9 mouse cellular contexts compared by ENCODE assay signal in genomic region chr16:92699531-92700397, GRCm38 (mm10).
DNase-seq lines count a peak whose midpoint lies in the region; ATAC-seq and TF ChIP-seq lines count a peak whose summit lies in the region.
"Had no signal": no experiment of that assay in that cellular context is flagged by ENCODE, and none has a peak within 500 bp of the region (broad histone marks: within the 10 kb centered on the region; RNA-seq: fewer than 3 reads in every experiment).

No protein-coding gene starts in this region.

- ATAC-seq in hindbrain, embryonic 16.5 days: no peak
- ATAC-seq in G1E (ENCODE audit: extremely low read depth, insufficient number of reproducible peaks, low FRiP score, poor library complexity, severe bottlenecking): no peak
- no peak for ATAC-seq in heart, embryonic 16.5 days (replicated peaks; ENCODE audit: extremely low read depth, insufficient read depth, low FRiP score)
- no peak for ATAC-seq in liver, embryonic 15.5 days (ENCODE audit: insufficient read depth)

- no peaks in the 10 kb centered on the region for H3K36me3 ChIP-seq in hindbrain, embryonic 10.5 days
- H3K36me3 ChIP-seq in hindbrain, embryonic 16.5 days (ENCODE audit: control insufficient read depth, insufficient read depth, low read length): no peaks in the 10 kb centered on the region
- H3K36me3 ChIP-seq in G1E (replicated peaks): peaks cover 44% of the 10 kb centered on the region
- no peaks in the 10 kb centered on the region for H3K36me3 ChIP-seq in heart, embryonic 16.5 days (ENCODE audit: control insufficient read depth, insufficient read depth)
- H3K36me3 ChIP-seq in liver, embryonic 15.5 days (replicated peaks): no peaks in the 10 kb centered on the region

- peaks cover 45% of the 10 kb centered on the region for H3K4me1 ChIP-seq in hindbrain, embryonic 10.5 days (replicated peaks)
- H3K4me1 ChIP-seq in hindbrain, embryonic 16.5 days (ENCODE audit: control insufficient read depth, insufficient read depth, low read depth, low read length): peaks cover 29% of the 10 kb centered on the region
- peaks cover 57% of the 10 kb centered on the region for H3K4me1 ChIP-seq in G1E (ENCODE audit: insufficient read depth, low read depth, low read length)
- peaks cover 9% of the 10 kb centered on the region for H3K4me1 ChIP-seq in heart, embryonic 16.5 days (ENCODE audit: control insufficient read depth, insufficient read depth, low read length)
- peaks cover 53% of the 10 kb centered on the region for H3K4me1 ChIP-seq in liver, embryonic 15.5 days (replicated peaks)

- 2% methylated on average over 27 of the region's 27 CpGs for WGBS in hindbrain, embryonic 10.5 days
- 4% methylated on average over 27 of the region's 27 CpGs for WGBS in hindbrain, embryonic 16.5 days
- 5% methylated on average over 27 of the region's 27 CpGs for WGBS in heart, embryonic 16.5 days
- 6% methylated on average over 27 of the region's 27 CpGs for WGBS in liver, embryonic 15.5 days (ENCODE audit: insufficient replicate concordance)

- intact Hi-C loops in gastrocnemius, postnatal 14 days (cut with DNase I; ENCODE audit: low total_unique reads): loop anchor here (5.0 to 10.0 kb wide), 3 partner anchors 438 to 755 kb away; no protein-coding TSS in a partner anchor

- H3K9ac ChIP-seq in hindbrain, embryonic 16.5 days (ENCODE audit: low read depth, low read length): no peak overlapping the region
- no peak overlapping the region for H3K9ac ChIP-seq in heart, embryonic 16.5 days (ENCODE audit: low read length)
- 0 out of 2 replicates have a peak overlapping the region, but pooled peaks have one; percentile 15 for H3K9ac ChIP-seq in liver, embryonic 15.5 days

- peaks cover 89% of the 10 kb centered on the region for H3K27me3 ChIP-seq in hindbrain, embryonic 10.5 days (ENCODE audit: insufficient read depth, poor library complexity, severe bottlenecking)
- peaks cover 52% of the 10 kb centered on the region for H3K27me3 ChIP-seq in hindbrain, embryonic 16.5 days (replicated peaks; ENCODE audit: control insufficient read depth, insufficient read depth, low read length)
- H3K27me3 ChIP-seq in G1E (ENCODE audit: insufficient read depth, low read length): no peaks in the 10 kb centered on the region
- peaks cover 46% of the 10 kb centered on the region for H3K27me3 ChIP-seq in heart, embryonic 16.5 days (ENCODE audit: control insufficient read depth, insufficient read depth, low read length)
- H3K27me3 ChIP-seq in liver, embryonic 15.5 days: peaks cover 63% of the 10 kb centered on the region

- DNase-seq in hindbrain, embryonic 10.5 days (ENCODE audit: low spot score): peak; percentile 50
- DNase-seq in G1E (ENCODE audit: low spot score): no peak
- DNase-seq in layer of hippocampus, adult 2 months (ENCODE audit: low spot score in 2 of 2): no peak
- DNase-seq in right cerebral cortex, postnatal 4 days: no peak
- no peak for DNase-seq in gastrocnemius, postnatal 14 days
- DNase-seq: thymus, adult 2 months had no signal

- no peak for TF ChIP-seq CTCF in G1E (IDR thresholded peaks at IDR 0.05; ENCODE audit: low read depth, low read length)
- no peak for TF ChIP-seq CTCF in layer of hippocampus, adult 2 months (conservative IDR thresholded peaks at IDR 0.05)

- H3K4me2 ChIP-seq in hindbrain, embryonic 16.5 days (ENCODE audit: low read length): no peak overlapping the region
- H3K4me2 ChIP-seq in heart, embryonic 16.5 days (ENCODE audit: low read depth, low read length): peak overlapping the region; percentile 36
- peak overlapping the region; percentile 100 for H3K4me2 ChIP-seq in liver, embryonic 15.5 days

- H3K4me3 ChIP-seq in hindbrain, embryonic 10.5 days: peak overlapping the region; percentile 29
- H3K4me3 ChIP-seq in hindbrain, embryonic 16.5 days (ENCODE audit: low read length): no peak overlapping the region
- peak overlapping the region; percentile 91; the same call in 1 of the 2 replicates for H3K4me3 ChIP-seq in G1E (ENCODE audit: low read depth, low read length)
- H3K4me3 ChIP-seq in heart, embryonic 16.5 days (ENCODE audit: low read length): 0 out of 2 replicates have a peak overlapping the region, but pooled peaks have one; percentile 1
- H3K4me3 ChIP-seq in liver, embryonic 15.5 days (replicated peaks): peak overlapping the region; percentile 72
- no peak overlapping the region for H3K4me3 ChIP-seq in layer of hippocampus, adult 2 months

- H3K9me3 ChIP-seq in hindbrain, embryonic 10.5 days: no peaks in the 10 kb centered on the region
- H3K9me3 ChIP-seq in hindbrain, embryonic 16.5 days (ENCODE audit: control insufficient read depth, low read length): no peaks in the 10 kb centered on the region
- no peaks in the 10 kb centered on the region for H3K9me3 ChIP-seq in G1E (replicated peaks)
- H3K9me3 ChIP-seq in heart, embryonic 16.5 days (replicated peaks; ENCODE audit: control insufficient read depth, low read length): no peaks in the 10 kb centered on the region
- no peaks in the 10 kb centered on the region for H3K9me3 ChIP-seq in liver, embryonic 15.5 days (replicated peaks)

- no peak overlapping the region for H3K27ac ChIP-seq in hindbrain, embryonic 10.5 days
- H3K27ac ChIP-seq in hindbrain, embryonic 16.5 days (ENCODE audit: low read depth, low read length): no peak overlapping the region
- no peak overlapping the region for H3K27ac ChIP-seq in heart, embryonic 16.5 days (ENCODE audit: low read length)
- H3K27ac ChIP-seq in liver, embryonic 15.5 days (replicated peaks): no peak overlapping the region
- no peak overlapping the region for H3K27ac ChIP-seq in layer of hippocampus, adult 2 months

Comparison
In these comparisons a context has a peak if more than half of its experiments do, and no peak if none do; other contexts are left out.
1. H3K4me3 ChIP-seq: peak in hindbrain, embryonic 10.5 days (single experiment), G1E (single experiment), heart, embryonic 16.5 days (single experiment) and liver, embryonic 15.5 days (single experiment); none in hindbrain, embryonic 16.5 days (single experiment) and layer of hippocampus, adult 2 months (single experiment).